Mouse (Mus musculus) ES-Bruce4 (cell line): ENCODE data around the gene Fbxl4. TPM values are rescaled to one million over a fixed set of nuclear protein-coding genes. Genes with fewer than 3 reads are reported as not detected.
"Not testable (repeated sequence)": the region's sequence is repeated elsewhere in the genome, so short reads cannot be mapped to it uniquely, and the experiment has no call there.

Source experiments
- H3K27ac ChIP-seq: 2 replicates; pipeline ENCODE4 v1.5.1; 2012; ENCODE audit warnings: low read length, inconsistent platforms; ENCODE audit not compliant: insufficient read depth
- H3K27me3 ChIP-seq: 2 replicates; pipeline ENCODE4 v1.6.1; 2012; ENCODE audit warnings: mild to moderate bottlenecking, low read length, inconsistent platforms; ENCODE audit not compliant: control insufficient read depth, poor library complexity, insufficient read depth, severe bottlenecking
- H3K36me3 ChIP-seq: 2 replicates; pipeline ENCODE4 v1.6.1; 2012; ENCODE audit warnings: inconsistent platforms, mild to moderate bottlenecking, low read length, moderate library complexity; ENCODE audit not compliant: control insufficient read depth, poor library complexity, insufficient read depth, severe bottlenecking
- H3K4me1 ChIP-seq: one replicate; pipeline ENCODE4 v1.8.1; 2011; ENCODE audit warnings: low read length; ENCODE audit not compliant: control insufficient read depth, insufficient read depth
- H3K4me3 ChIP-seq: 2 replicates; pipeline ENCODE4 v1.5.1; 2011; ENCODE audit warnings: low read depth, mild to moderate bottlenecking, low read length
- H3K9ac ChIP-seq: 2 replicates; pipeline ENCODE4 v1.6.1; 2012; ENCODE audit warnings: low read depth, mild to moderate bottlenecking, inconsistent platforms; ENCODE audit not compliant: poor library complexity, severe bottlenecking
- H3K9me3 ChIP-seq: replicated peaks from 2 replicates; pipeline ENCODE4 v1.6.1; 2012; ENCODE audit warnings: mild to moderate bottlenecking, low read length, inconsistent platforms; ENCODE audit not compliant: control insufficient read depth, poor library complexity, insufficient read depth, severe bottlenecking
- CTCF ChIP-seq: IDR thresholded peaks from one replicate; pipeline ENCODE4 v1.8.1; 2011; ENCODE audit warnings: low read depth, low read length
- EP300 ChIP-seq: IDR thresholded peaks from 2 replicates; pipeline ENCODE4 v1.6.1; 2011; ENCODE audit warnings: low read depth, low read length; ENCODE audit not compliant: insufficient read depth
- POLR2A ChIP-seq: IDR thresholded peaks from one replicate; pipeline ENCODE4 v1.8.1; 2011; ENCODE audit warnings: low read length; ENCODE audit not compliant: insufficient read depth
- polyA plus RNA-seq: library from polyadenylated mRNA; stranded (reverse); fragments of >200 nt; gene quantifications from 2 replicates; pipeline ENCODE4 v1.2.4, GENCODE M21; 2011; ENCODE audit warnings: low read depth; ENCODE audit not compliant: missing spikeins, insufficient read depth, insufficient read length

Fbxl4 gene
- polyA plus RNA-seq, result 13.5 and 16.8 TPM in 2 replicates

GRCm38 (mm10) chr4:22357266-22357930, at the start of gene Fbxl4:
TSS of gene Fbxl4 (plus strand) at chr4:22357543.
- Histone ChIP-seq H3K4me3 (peak within 1 kb of the TSS; percentile 74), H3K9me3 (peaks cover 13% of the 10 kb centered on the region; the same call in 1 of the 2 replicates)
- TF ChIP-seq CTCF (no peak), POLR2A (peak; percentile 23), EP300 (0 out of 2 replicates have a peak, but pooled peaks have one; percentile 3)

GRCm38 (mm10) chr4:22314564-22314963, 42.8 kb upstream of the Fbxl4 start:
- TF ChIP-seq CTCF (no peak), EP300 (no peak), POLR2A (no peak)
- Histone ChIP-seq H3K4me1 (no peaks in the 10 kb centered on the region), H3K9ac (no peak overlapping the region), H3K27ac (no peak overlapping the region), H3K27me3 (no peaks in the 10 kb centered on the region), H3K9me3 (no peaks in the 10 kb centered on the region), H3K4me3 (no peak overlapping the region), H3K36me3 (no peaks in the 10 kb centered on the region)

More at GRCm38 (mm10) chr4:22357266-22357930, at the start of gene Fbxl4:
- peak within 1 kb of the TSS; percentile 26; the same call in 1 of the 2 replicates for H3K27ac ChIP-seq
- peak within 1 kb of the TSS; percentile 75 for H3K9ac ChIP-seq
- no peaks in the 10 kb centered on the region for H3K4me1 ChIP-seq
- H3K27me3 ChIP-seq, result no peaks in the 10 kb centered on the region
- no peaks in the 10 kb centered on the region for H3K36me3 ChIP-seq

- Histone ChIP-seq H3K27ac (no peak overlapping the region), H3K27me3 (no peaks in the 10 kb centered on the region), H3K9me3 (no peaks in the 10 kb centered on the region), H3K9ac (no peak overlapping the region), H3K4me3 (no peak overlapping the region), H3K36me3 (no peaks in the 10 kb centered on the region), H3K4me1 (no peaks in the 10 kb centered on the region)
- TF ChIP-seq POLR2A (no peak), EP300 (no peak), CTCF (no peak)
Observed at GRCm38 (mm10) chr4:22342816-22343573, 14.3 kb upstream of the Fbxl4 start.

- not testable (repeated sequence) for H3K9ac ChIP-seq, H3K27me3 ChIP-seq, H3K27ac ChIP-seq, H3K36me3 ChIP-seq, H3K4me3 ChIP-seq, H3K4me1 ChIP-seq
- peaks cover 17% of the 10 kb centered on the region; the same call in 1 of the 2 replicates for H3K9me3 ChIP-seq
Observed at GRCm38 (mm10) chr4:22349086-22349485, 8.3 kb upstream of the Fbxl4 start.

GRCm38 (mm10) chr4:22357931-22358300, 573 bp downstream of the Fbxl4 start:
- Histone ChIP-seq H3K9me3 (peaks cover 8% of the 10 kb centered on the region; the same call in 1 of the 2 replicates), H3K27ac (no peak overlapping the region), H3K9ac (peak overlapping the region; percentile 75), H3K27me3 (no peaks in the 10 kb centered on the region), H3K4me3 (peak overlapping the region; percentile 74), H3K4me1 (no peaks in the 10 kb centered on the region), H3K36me3 (no peaks in the 10 kb centered on the region)
- TF ChIP-seq CTCF (no peak), EP300 (no peak), POLR2A (no peak)

GRCm38 (mm10) chr4:22358487-22358886, 1.1 kb downstream of the Fbxl4 start:
- H3K4me3 ChIP-seq, result no peak overlapping the region
- H3K36me3 ChIP-seq, result no peaks in the 10 kb centered on the region
- TF ChIP-seq CTCF (no peak), POLR2A (no peak), EP300 (no peak)
- H3K9me3 ChIP-seq, result peaks cover 5% of the 10 kb centered on the region; the same call in 1 of the 2 replicates
- no peaks in the 10 kb centered on the region for H3K27me3 ChIP-seq
- H3K4me1 ChIP-seq, result no peaks in the 10 kb centered on the region
- no peak overlapping the region for H3K27ac ChIP-seq
- peak overlapping the region; percentile 75; the same call in 1 of the 2 replicates for H3K9ac ChIP-seq
